Mouse (Mus musculus) naive thymus-derived CD4-positive, alpha-beta T cell, adult 2 months (primary cell): ENCODE data around the gene Crp.

ENCODE experiments used
- DNase-seq: peaks from one replicate; pipeline ENCODE4 v3.0.0-alpha.2; 2011; ENCODE audit warnings: low read depth

Crp gene

DNA sequence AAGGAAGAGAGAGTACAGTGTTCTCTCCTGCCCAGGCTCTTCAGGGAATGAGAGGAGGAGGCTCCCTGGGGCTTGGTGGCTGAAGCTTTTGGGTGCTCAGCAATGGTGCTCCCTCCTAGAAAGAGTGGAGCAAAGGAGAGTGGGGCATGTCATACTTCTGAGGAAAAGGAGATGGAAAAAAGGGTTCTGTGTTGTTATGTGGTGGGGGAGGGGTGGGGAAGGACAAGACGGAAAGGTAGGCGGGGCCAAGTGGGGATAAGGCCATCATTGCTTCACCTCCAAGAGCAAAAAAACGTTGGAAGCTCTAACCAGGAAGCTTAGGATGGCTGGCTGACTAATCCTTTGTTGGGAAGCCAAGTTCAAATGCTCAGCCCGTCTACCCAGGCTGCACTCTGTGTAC lies 14.1 kb downstream of the Crp start:
- no peak for DNase-seq

DNA sequence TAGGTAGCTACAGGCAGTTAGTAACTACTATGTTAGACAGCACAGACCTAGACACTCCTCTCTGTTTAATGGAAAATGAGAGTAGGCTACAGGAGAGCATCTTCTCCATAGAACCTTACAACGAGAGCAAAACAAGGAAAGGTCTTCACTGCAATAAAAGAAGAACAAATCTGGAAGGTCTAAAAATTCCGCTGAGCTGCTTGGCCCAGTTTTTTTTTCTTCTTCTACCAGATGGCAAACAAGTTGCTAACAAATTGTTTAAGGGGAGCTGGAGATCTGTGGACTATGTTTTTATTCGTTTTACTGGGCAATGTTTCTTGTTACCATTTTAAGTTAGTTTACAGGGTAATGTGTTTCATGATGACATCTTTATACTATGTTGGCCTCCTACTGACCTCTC lies 53.4 kb downstream of the Crp start:
- no peak for DNase-seq

DNA sequence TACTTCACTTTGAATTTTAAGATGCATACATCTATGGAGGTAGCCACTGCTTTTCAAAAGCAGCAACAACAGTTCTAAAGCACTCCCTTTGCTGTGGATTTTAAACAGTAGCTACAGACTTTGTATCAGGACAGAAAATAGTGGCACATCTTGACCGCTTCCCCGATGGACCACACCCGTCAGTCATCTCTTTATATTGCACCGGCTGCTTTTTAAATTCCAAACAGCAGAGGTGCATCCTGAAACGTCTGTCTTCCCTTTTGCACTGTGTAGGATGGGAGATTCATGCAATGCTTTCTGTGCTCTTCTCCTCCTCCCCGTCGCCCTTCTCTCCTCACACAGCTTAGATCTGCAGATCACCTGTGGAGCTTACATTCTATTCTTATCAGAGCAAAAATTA lies 57.3 kb downstream of the Crp start:
- DNase-seq = no peak

DNA sequence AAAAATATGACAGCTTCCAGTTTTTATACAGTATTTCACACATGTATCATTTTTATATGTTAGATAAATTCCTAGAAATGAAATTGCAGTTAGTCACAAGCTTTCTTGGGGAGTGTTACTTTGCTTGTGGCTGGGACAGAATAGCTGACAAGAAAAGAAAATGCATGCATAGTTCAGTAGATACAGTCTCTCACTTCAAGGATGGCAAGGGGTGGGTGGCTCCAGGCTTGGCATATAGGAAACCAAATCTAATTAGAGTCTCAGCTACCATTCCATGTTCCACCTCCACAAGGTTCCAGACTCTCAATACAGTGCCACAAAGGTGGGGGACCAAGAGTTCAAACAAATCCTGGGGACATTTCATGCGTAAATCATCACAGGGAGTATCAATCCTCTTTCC lies 61.7 kb downstream of the Crp start:
- no peak for DNase-seq

DNA sequence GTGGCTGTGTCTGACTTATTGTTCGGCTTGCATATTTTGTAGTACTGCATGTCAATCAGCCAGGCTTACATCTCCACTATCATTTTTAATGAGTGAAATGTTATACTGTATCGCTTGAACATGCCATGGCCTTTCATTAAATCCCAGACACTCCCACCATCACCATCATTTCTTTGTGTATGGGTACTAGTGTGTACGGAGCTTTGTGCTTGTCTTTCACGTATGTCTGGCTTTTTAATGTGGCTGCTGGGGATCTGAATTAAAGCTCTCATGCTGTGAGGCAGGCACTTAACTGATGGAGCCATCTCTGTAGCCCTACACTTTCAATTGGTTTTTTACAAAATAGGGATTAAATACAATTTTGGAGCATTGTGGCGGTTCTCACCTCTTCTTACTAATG lies 81.3 kb downstream of the Crp start:
- DNase-seq = no peak

DNA sequence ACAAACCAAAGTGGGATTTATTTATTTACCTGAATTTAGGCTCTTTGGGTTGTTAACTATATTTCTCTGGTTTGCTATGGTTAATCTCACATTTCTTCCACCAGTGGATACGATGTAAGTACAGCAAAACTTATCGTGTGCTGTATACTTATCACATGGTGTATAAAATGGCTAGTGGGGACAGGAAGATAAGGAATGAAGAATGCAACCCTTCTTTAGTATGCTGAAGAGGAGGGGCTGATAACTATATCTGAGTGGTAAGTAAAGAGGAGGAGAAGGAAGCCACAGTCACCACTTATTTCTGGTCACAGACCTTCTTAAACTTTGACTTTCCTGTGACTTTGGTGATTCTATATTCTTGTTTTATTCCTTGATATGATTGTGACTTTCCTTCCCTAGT lies 87.5 kb downstream of the Crp start:
- no peak for DNase-seq

DNA sequence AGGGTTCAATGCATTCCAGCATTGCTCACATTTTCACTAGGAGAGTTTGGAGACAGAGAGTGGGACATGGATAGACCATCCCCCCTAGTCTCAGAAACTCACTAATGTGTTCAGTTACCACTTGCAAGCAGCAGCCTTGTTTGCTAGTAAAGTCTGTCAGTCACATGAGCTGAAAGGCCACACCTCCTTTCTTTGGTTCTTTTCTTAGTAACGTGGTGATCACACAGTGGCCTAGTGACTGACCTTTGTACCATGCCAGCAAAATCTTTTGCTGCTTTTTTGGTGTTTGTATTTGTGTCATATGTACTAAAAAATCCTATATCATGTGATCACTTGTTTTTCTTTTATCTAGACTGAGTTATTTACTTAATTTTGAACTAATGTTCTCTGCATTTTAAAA lies 88.0 kb downstream of the Crp start:
- no peak for DNase-seq

DNA sequence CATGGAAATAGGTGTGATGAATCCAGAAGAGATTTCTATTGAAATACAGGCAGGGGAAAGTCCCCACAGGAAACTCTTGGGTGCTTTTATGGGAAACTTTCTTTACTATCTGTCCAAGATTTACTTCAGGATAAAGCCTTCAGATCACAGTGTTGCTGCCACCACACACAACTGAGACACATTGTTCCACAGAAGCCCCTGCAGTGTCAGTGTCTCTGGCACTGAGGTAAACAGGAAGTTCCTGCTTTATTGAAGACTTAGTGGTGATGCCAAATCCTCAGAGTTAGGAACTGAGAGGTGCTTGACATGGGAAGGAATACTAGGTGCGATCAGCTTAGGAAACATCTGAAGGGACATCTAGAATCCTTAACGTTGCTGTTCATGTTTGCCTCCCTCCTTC lies 131.1 kb downstream of the Crp start:
- no peak for DNase-seq

DNA sequence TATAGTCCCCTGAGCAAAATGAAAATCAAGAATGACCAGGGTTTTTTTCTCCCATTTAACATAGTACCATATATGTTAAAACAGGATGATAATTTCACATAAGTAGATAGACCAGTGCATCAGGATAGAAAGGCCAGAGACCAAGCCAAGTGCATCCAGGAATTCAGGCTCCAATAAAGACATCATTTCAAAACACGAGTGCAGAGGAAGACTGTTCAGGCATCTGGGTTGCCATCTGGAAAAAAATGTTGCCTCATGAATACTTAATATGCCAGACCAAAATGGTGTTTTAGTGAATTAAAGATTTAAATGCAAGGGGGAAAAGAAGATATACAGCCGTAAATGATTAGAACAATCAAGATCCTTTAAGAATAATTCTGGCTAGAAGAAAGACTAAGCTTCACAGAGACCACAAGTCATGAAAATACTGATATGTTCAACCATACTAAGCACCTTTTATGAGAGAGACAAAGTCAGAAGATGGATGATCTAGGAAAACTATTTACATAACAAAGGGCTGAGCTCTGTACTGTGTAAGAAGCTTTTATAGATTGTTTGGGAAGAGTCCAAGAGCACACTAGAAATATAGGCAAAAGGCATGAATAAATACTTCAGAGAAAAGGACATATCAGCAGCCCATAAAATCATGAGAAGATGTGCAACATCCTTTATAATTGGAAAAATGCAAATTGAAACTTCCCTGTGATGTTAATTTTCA lies 149.3 kb downstream of the Crp start:
- DNase-seq = no peak

DNA sequence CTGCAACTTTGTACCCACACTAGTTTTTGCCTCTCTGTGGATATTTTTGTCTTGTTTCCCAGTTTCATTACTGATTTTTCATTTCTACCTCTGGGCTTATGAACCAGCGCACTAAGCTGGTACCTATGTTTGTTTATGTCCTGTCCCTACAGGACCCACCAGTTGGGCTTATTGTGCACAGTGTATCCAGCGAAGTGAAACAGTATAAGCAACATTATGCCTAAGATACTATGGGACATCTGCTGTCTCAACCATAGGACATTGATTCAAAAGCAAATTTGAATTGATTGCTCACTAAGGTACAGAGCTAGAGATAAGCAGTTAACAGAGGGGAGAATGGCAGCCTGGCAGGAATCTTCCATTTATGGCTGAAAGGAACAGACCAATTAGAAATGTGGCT lies 150.3 kb downstream of the Crp start:
- no peak for DNase-seq

DNA sequence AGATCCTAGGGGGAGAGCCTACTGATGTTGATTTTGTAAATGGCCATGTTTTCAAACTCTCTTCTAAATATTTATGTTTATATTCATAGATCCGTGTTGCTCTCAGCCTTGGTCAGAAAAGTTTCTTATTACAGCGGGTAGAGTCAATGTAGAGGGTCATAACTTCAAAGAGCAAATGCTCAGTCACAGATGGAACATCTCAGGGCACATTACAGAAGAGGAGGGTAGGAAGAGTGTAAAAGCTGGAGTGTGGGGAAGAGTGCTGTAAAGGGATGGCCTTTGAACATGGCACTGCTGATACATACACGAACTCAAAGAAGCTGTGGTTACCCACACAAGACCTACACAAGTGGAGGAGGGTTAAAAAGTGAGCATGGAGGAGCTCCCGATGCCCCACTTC lies 177.4 kb downstream of the Crp start:
- no peak for DNase-seq

DNA sequence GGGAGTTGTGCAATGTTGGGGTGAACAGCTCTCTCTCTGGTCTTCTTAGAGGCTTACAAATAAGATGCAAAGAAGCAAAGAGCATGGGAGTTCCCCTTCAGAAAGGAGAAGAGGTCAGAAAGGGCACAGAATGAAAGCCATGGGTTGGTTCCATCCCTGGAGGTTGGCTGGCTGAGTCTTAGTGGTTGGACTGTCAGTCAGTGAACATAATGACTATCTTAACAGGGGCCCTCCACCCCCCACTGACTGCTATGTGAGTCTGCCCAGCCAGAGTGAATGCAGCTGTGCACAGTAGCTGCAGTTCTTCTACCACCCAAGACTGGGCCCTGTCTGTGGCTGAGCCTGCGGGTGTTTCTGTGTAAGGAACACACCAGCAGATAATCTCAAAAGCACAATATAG lies 178.8 kb downstream of the Crp start:
- no peak for DNase-seq
